Mouse (Mus musculus) myocyte (in vitro differentiated cells): Measurements from ENCODE around the gene Cartpt. TPM values are rescaled to one million over a fixed set of nuclear protein-coding genes. Genes with fewer than 3 reads are reported as not detected.
A peak's percentile ranks its signal among the peaks of the same experiment; 100 is the strongest.

Source experiments
- H3K27me3 ChIP-seq: one replicate; pipeline ENCODE4 v1.6.1; 2011; ENCODE audit not compliant: control insufficient read depth, insufficient read depth, insufficient read length
- H3K36me3 ChIP-seq: one replicate; pipeline ENCODE4 v1.6.1; 2011; ENCODE audit not compliant: control insufficient read depth, insufficient read depth
- H3K4me2 ChIP-seq: one replicate; pipeline ENCODE4 v1.6.1; 2011; ENCODE audit warnings: low read depth, control low read depth
- H3K4me3 ChIP-seq: one replicate; pipeline ENCODE4 v1.5.1; 2011; ENCODE audit warnings: mild to moderate bottlenecking, control low read depth, moderate library complexity
- H3K79me2 ChIP-seq: one replicate; pipeline ENCODE4 v1.6.1; 2011; ENCODE audit not compliant: control insufficient read depth, insufficient read depth
- H3ac ChIP-seq: one replicate; pipeline ENCODE4 v1.6.1; 2011; ENCODE audit not compliant: control insufficient read depth, insufficient read length
- CEBPB ChIP-seq: IDR thresholded peaks from 2 replicates; pipeline ENCODE4 v1.6.1; 2011; ENCODE audit warnings: mild to moderate bottlenecking, moderate library complexity; ENCODE audit not compliant: poor library complexity, insufficient read depth, severe bottlenecking
- E2F4 ChIP-seq: IDR thresholded peaks from one replicate; pipeline ENCODE4 v1.6.1; 2011; ENCODE audit warnings: mild to moderate bottlenecking, control low read depth, moderate library complexity; ENCODE audit not compliant: insufficient read depth
- MAX ChIP-seq: IDR thresholded peaks from one replicate; pipeline ENCODE4 v1.6.1; 2011; ENCODE audit warnings: low read depth, mild to moderate bottlenecking, control low read depth
- MYOD1 ChIP-seq, 3 experiments: IDR thresholded peaks; one replicate each; pipeline ENCODE4 v1.6.1; 2011; ENCODE audit warnings: control low read depth in 2 of 3, low read depth in 2 of 3, mild to moderate bottlenecking in 2 of 3, moderate library complexity in 1 of 3; ENCODE audit not compliant: insufficient read length in 2 of 3, control insufficient read depth in 1 of 3
- MYOG ChIP-seq, 3 experiments: IDR thresholded peaks; one replicate each; pipeline ENCODE4 v1.6.1; 2011; ENCODE audit warnings: control low read depth in 2 of 3, low read depth in 2 of 3, mild to moderate bottlenecking in 2 of 3; ENCODE audit not compliant: insufficient read length in 2 of 3, control insufficient read depth in 1 of 3, insufficient read depth in 1 of 3
- POLR2A ChIP-seq: IDR thresholded peaks from one replicate; pipeline ENCODE4 v1.6.1; 2011; ENCODE audit warnings: low read depth, mild to moderate bottlenecking, control low read depth, moderate library complexity; ENCODE audit not compliant: insufficient read length
- POLR2AphosphoS2 ChIP-seq: IDR thresholded peaks from one replicate; pipeline ENCODE4 v1.6.1; 2011; ENCODE audit warnings: low read depth, control low read depth; ENCODE audit not compliant: insufficient read length
- REST ChIP-seq: IDR thresholded peaks from one replicate; pipeline ENCODE4 v1.6.1; 2011; ENCODE audit warnings: mild to moderate bottlenecking, control low read depth, moderate library complexity; ENCODE audit not compliant: insufficient read depth, insufficient read length
- SRF ChIP-seq: IDR thresholded peaks from one replicate; pipeline ENCODE4 v1.6.1; 2011; ENCODE audit warnings: low read depth; ENCODE audit not compliant: control insufficient read depth, insufficient read length
- TCF12 ChIP-seq: IDR thresholded peaks from one replicate; pipeline ENCODE4 v1.6.1; 2011; ENCODE audit warnings: mild to moderate bottlenecking, control low read depth; ENCODE audit not compliant: poor library complexity, insufficient read depth, severe bottlenecking
- TCF3 ChIP-seq: IDR thresholded peaks from one replicate; pipeline ENCODE4 v1.6.1; 2011; ENCODE audit warnings: low read depth, control low read depth; ENCODE audit not compliant: insufficient read length
- USF1 ChIP-seq: IDR thresholded peaks from one replicate; pipeline ENCODE4 v1.6.1; 2011; ENCODE audit warnings: low read depth, mild to moderate bottlenecking, control low read depth, moderate library complexity
- polyA plus RNA-seq: library from polyadenylated mRNA; unstranded; fragments of >200 nt; fragmentation: generic; extraction: Trizol; gene quantifications from one replicate; pipeline ENCODE4 v1.2.1, GENCODE M21; 2012; ENCODE audit warnings: missing spikeins

The Cartpt gene
- polyA plus RNA-seq, 1 experiment: 0.04 TPM

- Histone ChIP-seq H3ac (no peak overlapping the region), H3K4me2 (no peak overlapping the region), H3K4me3 (no peak overlapping the region), H3K36me3 (no peaks in the 10 kb centered on the region), H3K27me3 (no peaks in the 10 kb centered on the region), H3K79me2 (no peaks in the 10 kb centered on the region)
- TF ChIP-seq MAX (no peak), POLR2AphosphoS2 (no peak), MYOD1 (IDR thresholded peaks at IDR 0.05; ENCODE audit: control insufficient read depth in 1 of 3, insufficient read length in 2 of 3, low read depth in 2 of 3) (no peak), TCF12 (no peak), USF1 (no peak), MYOG (IDR thresholded peaks at IDR 0.05; ENCODE audit: control insufficient read depth in 1 of 3, insufficient read depth in 1 of 3, insufficient read length in 2 of 3, low read depth in 2 of 3) (no peak), E2F4 (no peak), POLR2A (no peak), TCF3 (no peak), CEBPB (no peak), SRF (no peak), REST (no peak)
Observed at GRCm38 (mm10) chr13:99938606-99939319, 37.9 kb upstream of the Cartpt start.

- Histone ChIP-seq H3K4me3 (no peak overlapping the region), H3K27me3 (no peaks in the 10 kb centered on the region), H3ac (no peak overlapping the region), H3K4me2 (peak overlapping the region; percentile 55), H3K79me2 (no peaks in the 10 kb centered on the region), H3K36me3 (no peaks in the 10 kb centered on the region)
- TF ChIP-seq TCF12 (no peak), TCF3 (no peak)
Observed at GRCm38 (mm10) chr13:99937741-99938140, 36.9 kb upstream of the Cartpt start.

DNA sequence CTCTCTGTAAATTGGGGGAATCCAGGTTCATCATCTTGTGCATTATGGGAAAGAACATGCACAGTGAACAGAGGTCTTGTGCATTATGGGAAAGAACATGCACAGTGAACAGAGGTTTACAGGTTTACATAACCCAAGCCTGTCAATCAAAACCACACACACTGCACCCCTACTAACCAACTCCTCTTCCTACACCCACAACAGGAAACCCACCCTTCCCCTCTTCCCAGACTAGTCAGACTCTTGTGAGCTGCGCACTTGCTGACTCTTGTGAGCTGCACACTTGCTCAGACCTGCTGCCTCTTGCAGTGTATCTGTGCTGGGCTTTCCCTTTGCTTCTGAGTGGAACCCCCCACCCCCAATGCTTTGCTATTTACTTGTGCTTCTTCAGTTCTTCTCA is 31.5 kb upstream of the Cartpt start:
- Histone ChIP-seq H3K79me2 (no peaks in the 10 kb centered on the region), H3K27me3 (no peaks in the 10 kb centered on the region)

DNA sequence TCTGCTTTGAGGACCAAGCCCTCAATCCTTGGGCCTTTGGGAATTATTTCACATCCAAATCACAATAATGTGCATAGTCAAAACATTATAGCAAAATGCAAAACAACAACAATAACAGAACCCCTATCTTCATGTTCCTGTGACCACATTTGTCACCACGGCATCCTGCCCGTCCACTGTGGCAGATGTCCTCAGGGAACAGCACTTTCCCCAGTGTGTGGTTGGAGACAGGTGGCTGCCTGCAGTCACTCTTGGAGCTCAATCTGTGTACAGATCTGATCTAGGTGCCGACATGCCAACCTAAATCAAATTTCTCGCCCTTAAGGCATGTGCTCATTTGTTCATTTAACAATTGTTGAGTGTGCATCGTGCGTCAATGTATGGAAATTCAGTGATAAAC is 30.6 kb upstream of the Cartpt start:
- Histone ChIP-seq H3K79me2 (no peaks in the 10 kb centered on the region), H3K27me3 (no peaks in the 10 kb centered on the region), H3ac (no peak overlapping the region), H3K4me2 (no peak overlapping the region), H3K4me3 (no peak overlapping the region), H3K36me3 (no peaks in the 10 kb centered on the region)
- TF ChIP-seq POLR2AphosphoS2: no peak
- no peak for TF ChIP-seq SRF
- no peak for TF ChIP-seq MAX
- no peak for TF ChIP-seq TCF3
- TF ChIP-seq E2F4: no peak
- peak in 1 of 3 experiments; percentile 24 for TF ChIP-seq MYOD1 (IDR thresholded peaks at IDR 0.05; ENCODE audit: control insufficient read depth in 1 of 3, insufficient read length in 2 of 3, low read depth in 2 of 3)
- no peak for TF ChIP-seq REST
- TF ChIP-seq TCF12: no peak
- no peak for TF ChIP-seq POLR2A
- TF ChIP-seq MYOG (IDR thresholded peaks at IDR 0.05; ENCODE audit: control insufficient read depth in 1 of 3, insufficient read depth in 1 of 3, insufficient read length in 2 of 3, low read depth in 2 of 3): peak in 1 of 3 experiments; percentile 61
- no peak for TF ChIP-seq USF1
- no peak for TF ChIP-seq CEBPB

More for the DNA sequence above, 31.5 kb upstream of the Cartpt start:
- TF ChIP-seq TCF3 (no peak), SRF (no peak), MYOD1 (IDR thresholded peaks at IDR 0.05; ENCODE audit: control insufficient read depth in 1 of 3, insufficient read length in 2 of 3, low read depth in 2 of 3) (no peak), USF1 (no peak), MYOG (IDR thresholded peaks at IDR 0.05; ENCODE audit: control insufficient read depth in 1 of 3, insufficient read depth in 1 of 3, insufficient read length in 2 of 3, low read depth in 2 of 3) (no peak), MAX (no peak), REST (no peak), CEBPB (no peak), TCF12 (no peak), POLR2A (no peak)
- Histone ChIP-seq H3K4me3 (no peak overlapping the region), H3K4me2 (no peak overlapping the region), H3K36me3 (no peaks in the 10 kb centered on the region), H3ac (no peak overlapping the region)

DNA sequence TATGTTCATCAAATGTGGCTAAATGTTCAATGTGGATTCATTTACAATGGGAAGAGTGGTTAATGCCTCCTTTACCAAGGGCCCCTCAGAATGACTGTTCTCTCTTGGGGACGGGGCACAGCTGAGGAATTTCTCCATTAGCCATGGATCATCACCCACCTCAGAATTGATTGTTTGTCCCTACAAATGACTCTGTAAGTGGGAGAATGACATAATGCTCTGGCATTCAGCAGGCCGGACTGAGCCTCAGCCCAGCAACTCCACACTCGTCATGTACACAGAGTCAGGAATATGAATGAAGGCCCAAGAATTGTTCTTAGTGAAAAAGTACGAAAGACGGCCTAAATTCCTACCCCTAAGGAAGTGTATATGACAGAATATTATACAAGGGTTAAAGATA is 25.4 kb upstream of the Cartpt start:
- no peaks in the 10 kb centered on the region for H3K36me3 ChIP-seq
- H3K4me3 ChIP-seq: no peak overlapping the region
- no peak overlapping the region for H3K4me2 ChIP-seq
- no peak overlapping the region for H3ac ChIP-seq
- H3K79me2 ChIP-seq: no peaks in the 10 kb centered on the region
- H3K27me3 ChIP-seq: no peaks in the 10 kb centered on the region
- no peak for TF ChIP-seq USF1
- no peak for TF ChIP-seq E2F4
- TF ChIP-seq MYOG (IDR thresholded peaks at IDR 0.05; ENCODE audit: control insufficient read depth in 1 of 3, insufficient read depth in 1 of 3, insufficient read length in 2 of 3, low read depth in 2 of 3): no peak
- TF ChIP-seq TCF12: no peak
- TF ChIP-seq MAX: no peak
- no peak for TF ChIP-seq SRF
- no peak for TF ChIP-seq POLR2AphosphoS2
- TF ChIP-seq CEBPB: no peak
- no peak for TF ChIP-seq TCF3
- no peak for TF ChIP-seq REST
- TF ChIP-seq POLR2A: no peak
- no peak for TF ChIP-seq MYOD1 (IDR thresholded peaks at IDR 0.05; ENCODE audit: control insufficient read depth in 1 of 3, insufficient read length in 2 of 3, low read depth in 2 of 3)
